Mouse (Mus musculus) bone marrow, adult 2 months (tissue): ENCODE measurements around the gene Sema6b. TPM values are rescaled to one million over a fixed set of nuclear protein-coding genes. Genes with fewer than 3 reads are reported as not detected.

Source experiments
- H3K27ac ChIP-seq: fragments of 200-500 bp; 2 replicates; pipeline ENCODE4 v1.5.1; 2012; ENCODE audit warnings: low read depth, mild to moderate bottlenecking, control low read depth, inconsistent platforms, low read length; ENCODE audit not compliant: control insufficient read depth, poor library complexity, insufficient read depth
- H3K4me1 ChIP-seq: fragments of 200-500 bp; 2 replicates; pipeline ENCODE4 v1.6.1; 2011; ENCODE audit warnings: low read length; ENCODE audit not compliant: control insufficient read depth, insufficient read depth
- H3K4me3 ChIP-seq: fragments of 200-500 bp; replicated peaks from 2 replicates; pipeline ENCODE3; 2011; ENCODE audit warnings: mild to moderate bottlenecking, low read depth, low read length, control low read depth; ENCODE audit not compliant: control insufficient read depth
- CTCF ChIP-seq: fragments of 200-500 bp; IDR thresholded peaks from 2 replicates; pipeline ENCODE4 v1.5.1; 2011; ENCODE audit warnings: low read length, control low read depth; ENCODE audit not compliant: control insufficient read depth, insufficient read depth
- POLR2A ChIP-seq: fragments of 200-500 bp; IDR thresholded peaks from 2 replicates; pipeline ENCODE4 v1.6.1; 2011; ENCODE audit warnings: low read depth, mild to moderate bottlenecking, control low read depth, low read length, borderline replicate concordance; ENCODE audit not compliant: control insufficient read depth
- WGBS: fragments of 180-500 bp; shearing (Covaris S2); methylation state at CpG from one replicate; pipeline ENCODE4 v1.1.7; 2018; 5-methylcytosine and 5-hydroxymethylcytosine counted together
- polyA plus RNA-seq: library from polyadenylated mRNA; stranded (reverse); fragments of >200 nt; gene quantifications from 2 replicates; pipeline ENCODE4 v1.2.4, GENCODE M21; 2011; ENCODE audit warnings: low replicate concordance; ENCODE audit not compliant: missing spikeins, insufficient read depth, insufficient read length

The Sema6b gene
- polyA plus RNA-seq, 1 experiment = 3.2 TPM

GRCm38 (mm10) chr17:56074827-56075208, 65.3 kb downstream of the Sema6b start, which contains the start of gene Ubxn6:
TSS of gene Ubxn6 (minus strand) at chr17:56075028.
- H3K4me1 ChIP-seq = peaks cover 3% of the 10 kb centered on the region; the same call in 1 of the 2 replicates
- H3K27ac ChIP-seq = peak within 1 kb of the TSS; percentile 96
- peak within 1 kb of the TSS; percentile 72 for H3K4me3 ChIP-seq
- 0% methylated on average over 35 of the region's 35 CpGs for WGBS
- TF ChIP-seq POLR2A (peak; percentile 26; the same call in 1 of the 2 replicates), CTCF (peak; percentile 42; the same call in 1 of the 2 replicates)

GRCm38 (mm10) chr17:56074097-56074826, 65.9 kb downstream of the Sema6b start:
- 8% methylated on average over 22 of the region's 22 CpGs for WGBS
- H3K27ac ChIP-seq = peak overlapping the region; percentile 96
- peak overlapping the region; percentile 72 for H3K4me3 ChIP-seq
- peaks cover 3% of the 10 kb centered on the region; the same call in 1 of the 2 replicates for H3K4me1 ChIP-seq
- TF ChIP-seq CTCF = no peak
- no peak for TF ChIP-seq POLR2A

Other genes with a start within 250 kb of the Sema6b start
- 4.0 and 8.3 TPM in 2 replicates for gene Zfp959, start 248.2 kb downstream of the Sema6b start, polyA plus RNA-seq
- gene Zfp119b, start 190.8 kb downstream of the Sema6b start, polyA plus RNA-seq = 1.4 TPM in 1 of 2 replicates, not detected in the other
- gene Ebi3, start 187.7 kb downstream of the Sema6b start, polyA plus RNA-seq = 8.5 and 34.4 TPM in 2 replicates
- 9.3 and 12.3 TPM in 2 replicates for gene Yju2, start 181.2 kb downstream of the Sema6b start, polyA plus RNA-seq
- gene Shd, start 169.9 kb downstream of the Sema6b start, polyA plus RNA-seq = 1.6 TPM in 1 of 2 replicates, not detected in the other
- gene Fsd1, start 153.8 kb downstream of the Sema6b start, polyA plus RNA-seq = not detected in 2 replicates
- gene Stap2, start 134.8 kb downstream of the Sema6b start, polyA plus RNA-seq = 3.9 and 10.6 TPM in 2 replicates
- gene Mpnd, start 134.6 kb downstream of the Sema6b start, polyA plus RNA-seq = 13.1 and 47.7 TPM in 2 replicates
- gene Sh3gl1, start 103.7 kb downstream of the Sema6b start, polyA plus RNA-seq = 39.9 and 55.5 TPM in 2 replicates
- 55.8 and 73.6 TPM in 2 replicates for gene Chaf1a, start 99.9 kb downstream of the Sema6b start, polyA plus RNA-seq
- 17.7 and 41.7 TPM in 2 replicates for gene Ubxn6, start 65.3 kb downstream of the Sema6b start, polyA plus RNA-seq
- 62.0 and 145 TPM in 2 replicates for gene Hdgfl2, start 60.7 kb downstream of the Sema6b start, polyA plus RNA-seq
- gene Plin4, start 30.5 kb downstream of the Sema6b start, polyA plus RNA-seq = 0.52 and 3.4 TPM in 2 replicates
- gene Plin5, start 22.7 kb downstream of the Sema6b start, polyA plus RNA-seq = not detected in 2 replicates
- 22.7 and 50.0 TPM in 2 replicates for gene Lrg1, start 18.3 kb downstream of the Sema6b start, polyA plus RNA-seq
- gene Tnfaip8l1, start 22.1 kb upstream of the Sema6b start, polyA plus RNA-seq = 0.63 and 1.7 TPM in 2 replicates
- gene Mydgf, start 43.6 kb upstream of the Sema6b start, polyA plus RNA-seq = 12.5 and 25.9 TPM in 2 replicates
- 8.4 and 8.9 TPM in 2 replicates for gene Dpp9, start 78.6 kb upstream of the Sema6b start, polyA plus RNA-seq
- 6.9 and 10.8 TPM in 2 replicates for gene Fem1a, start 116.5 kb upstream of the Sema6b start, polyA plus RNA-seq
- gene Ticam1, start 136.4 kb upstream of the Sema6b start, polyA plus RNA-seq = 2.4 and 5.9 TPM in 2 replicates
- gene Plin3, start 152.5 kb upstream of the Sema6b start, polyA plus RNA-seq = 10.9 and 29.6 TPM in 2 replicates
- not detected in 2 replicates for gene Arrdc5, start 159.9 kb upstream of the Sema6b start, polyA plus RNA-seq
- 77.5 and 109 TPM in 2 replicates for gene Uhrf1, start 163.0 kb upstream of the Sema6b start, polyA plus RNA-seq
- 15.7 and 74.9 TPM in 2 replicates for gene Kdm4b, start 185.7 kb upstream of the Sema6b start, polyA plus RNA-seq